Mouse (Mus musculus) limb, embryonic 14.5 days (tissue): ENCODE measurements around the gene Cdh1. TPM values are rescaled to one million over a fixed set of nuclear protein-coding genes. Genes with fewer than 3 reads are reported as not detected.

Experiments used
- ATAC-seq: fragments of 200-750 bp; cut with Nextera tagmentation; 2 replicates; pipeline ENCODE4 v1.8.0; 2017; ENCODE audit warnings: low read depth, moderate number of reproducible peaks, moderate TSS enrichment; ENCODE audit not compliant: low FRiP score
- DNase-seq: peaks from one replicate; pipeline ENCODE4 v3.0.0-alpha.2; 2015; ENCODE audit warnings: low spot score
- H3K27ac ChIP-seq: fragments of 300-500 bp; sonication (generic); replicated peaks from 2 replicates; pipeline ENCODE4 v1.5.1; 2014; ENCODE audit warnings: low read depth, mild to moderate bottlenecking, low read length, moderate library complexity, mixed read lengths
- H3K27me3 ChIP-seq: fragments of 300-500 bp; sonication (generic); 2 replicates; pipeline ENCODE4 v1.6.1; 2014; ENCODE audit warnings: low read length, mixed read lengths; ENCODE audit not compliant: control insufficient read depth, insufficient read depth
- H3K36me3 ChIP-seq: fragments of 300-500 bp; sonication (generic); 2 replicates; pipeline ENCODE4 v1.6.1; 2014; ENCODE audit warnings: mild to moderate bottlenecking, low read length, moderate library complexity, mixed read lengths; ENCODE audit not compliant: control insufficient read depth, insufficient read depth
- H3K4me1 ChIP-seq: fragments of 300-500 bp; sonication (generic); 2 replicates; pipeline ENCODE4 v1.6.1; 2014; ENCODE audit warnings: antibody characterized with exemption, low read length, mixed read lengths; ENCODE audit not compliant: control insufficient read depth, insufficient read depth
- H3K4me2 ChIP-seq: fragments of 300-500 bp; sonication (generic); replicated peaks from 2 replicates; pipeline ENCODE4 v1.6.1; 2014; ENCODE audit warnings: low read depth, mild to moderate bottlenecking, low read length, moderate library complexity; ENCODE audit not compliant: severe bottlenecking
- H3K4me3 ChIP-seq: fragments of 300-500 bp; sonication (generic); replicated peaks from 2 replicates; pipeline ENCODE4 v1.5.1; 2014; ENCODE audit warnings: low read length
- H3K9ac ChIP-seq: fragments of 300-500 bp; sonication (generic); 2 replicates; pipeline ENCODE4 v1.6.1; 2014; ENCODE audit warnings: mild to moderate bottlenecking, low read depth, low read length, moderate library complexity; ENCODE audit not compliant: severe bottlenecking
- H3K9me3 ChIP-seq: fragments of 300-500 bp; sonication (generic); 2 replicates; pipeline ENCODE4 v1.6.1; 2016; ENCODE audit warnings: low read length; ENCODE audit not compliant: control insufficient read depth
- POLR2A ChIP-seq: fragments of 200-500 bp; IDR thresholded peaks from 2 replicates; pipeline ENCODE4 v1.8.0; 2012; ENCODE audit warnings: inconsistent platforms, mild to moderate bottlenecking, moderate library complexity, borderline replicate concordance; ENCODE audit not compliant: insufficient read depth, insufficient read length; ENCODE audit errors: extremely low read depth
- WGBS: fragments of 180-500 bp; shearing (Covaris S2); extraction: QIAGEN DNeasy Blood & Tissue Kit; methylation state at CpG from one replicate; pipeline ENCODE4 v1.1.7; 2014; 5-methylcytosine and 5-hydroxymethylcytosine counted together
- polyA plus RNA-seq, 2 experiments: library from polyadenylated mRNA; depleted of rRNA in 1 of 2; stranded (reverse) in 1 of 2; unstranded in 1 of 2; fragments of >200 nt; fragmentation: Nextera tagmentation in 1 of 2; extraction: Ambion mirVana in 1 of 2; gene quantifications; 2 replicates each; pipeline versions ENCODE4 v1.2.1 to v1.2.3; 2012 to 2014

The Cdh1 gene
- polyA plus RNA-seq, 2 experiments, result 25.2 to 58.6 TPM

DNA sequence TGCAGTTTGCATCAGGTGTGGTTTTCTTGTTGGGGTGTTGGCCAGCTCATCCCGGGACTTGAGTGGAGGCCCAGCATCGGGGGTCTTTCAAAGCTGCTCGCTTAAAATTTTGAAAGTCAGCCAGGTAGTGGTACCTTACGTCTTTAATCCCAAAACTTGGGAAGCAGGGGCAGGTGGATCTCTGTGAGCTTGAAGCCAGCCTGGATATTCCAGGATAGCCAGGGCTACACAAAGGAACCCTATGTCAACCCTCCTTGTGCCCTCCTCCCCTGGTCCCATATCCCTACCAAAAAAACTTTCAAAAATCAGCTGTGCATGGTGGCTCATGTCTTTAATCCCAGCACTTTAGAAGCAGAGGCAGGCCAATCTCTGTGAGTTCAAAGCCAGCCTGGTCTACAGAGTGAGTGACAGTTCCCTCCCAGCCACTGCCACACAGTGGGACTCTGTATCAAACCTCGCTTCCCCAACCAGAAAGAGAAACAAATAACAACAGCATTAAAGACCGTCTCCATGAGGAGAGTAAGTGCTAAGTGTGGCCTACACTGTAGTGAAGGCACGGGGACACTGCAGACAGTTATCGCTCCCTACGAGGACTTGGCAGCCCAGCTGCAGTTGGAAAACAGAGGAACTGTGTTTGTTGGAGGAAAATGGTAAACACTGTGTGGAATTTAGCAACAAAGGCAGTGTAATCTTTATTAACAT is 101.2 kb downstream of the Cdh1 start:
- TF ChIP-seq POLR2A, result no peak
- no peaks in the 10 kb centered on the region for H3K4me1 ChIP-seq
- H3K27ac ChIP-seq, result peak overlapping the region; percentile 58
- peaks cover 12% of the 10 kb centered on the region for H3K36me3 ChIP-seq
- DNase-seq (no peak), ATAC-seq (peak; percentile 47; the same call in 1 of the 2 replicates)
- no peaks in the 10 kb centered on the region for H3K9me3 ChIP-seq
- WGBS, result 65% methylated on average over 9 of the region's 9 CpGs
- H3K9ac ChIP-seq, result no peak overlapping the region
- H3K4me2 ChIP-seq, result no peak overlapping the region
- H3K4me3 ChIP-seq, result no peak overlapping the region
- no peaks in the 10 kb centered on the region for H3K27me3 ChIP-seq

DNA sequence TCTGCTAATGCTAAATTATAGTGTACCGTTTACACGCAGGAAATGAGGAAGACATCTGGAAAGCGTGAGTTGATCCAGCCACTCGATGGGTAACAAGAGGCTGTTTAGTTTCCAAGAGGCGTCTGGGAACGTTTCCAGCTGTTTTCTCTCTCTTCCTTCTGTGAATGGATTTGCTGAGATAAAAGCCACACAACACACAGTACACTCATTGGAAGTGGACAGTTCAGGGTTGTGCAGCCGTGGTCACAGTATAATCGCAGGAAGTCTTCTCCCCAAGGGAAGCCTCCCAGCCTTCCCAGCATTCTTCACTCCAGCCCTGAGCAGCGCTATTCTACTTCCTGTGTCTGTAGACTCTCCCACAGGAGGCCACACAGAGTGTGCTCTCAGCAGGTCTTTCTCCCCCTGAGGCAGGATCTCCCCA is 101.8 kb downstream of the Cdh1 start:
- DNase-seq (peak; percentile 80), ATAC-seq (peak; percentile 80)
- Histone ChIP-seq H3K36me3 (peaks cover 8% of the 10 kb centered on the region; the same call in 1 of the 2 replicates), H3K9ac (no peak overlapping the region), H3K4me1 (no peaks in the 10 kb centered on the region), H3K9me3 (no peaks in the 10 kb centered on the region), H3K27me3 (no peaks in the 10 kb centered on the region), H3K27ac (peak overlapping the region; percentile 58), H3K4me3 (no peak overlapping the region), H3K4me2 (no peak overlapping the region)
- no peak for TF ChIP-seq POLR2A
- WGBS, result 21% methylated on average over 9 of the region's 9 CpGs

DNA sequence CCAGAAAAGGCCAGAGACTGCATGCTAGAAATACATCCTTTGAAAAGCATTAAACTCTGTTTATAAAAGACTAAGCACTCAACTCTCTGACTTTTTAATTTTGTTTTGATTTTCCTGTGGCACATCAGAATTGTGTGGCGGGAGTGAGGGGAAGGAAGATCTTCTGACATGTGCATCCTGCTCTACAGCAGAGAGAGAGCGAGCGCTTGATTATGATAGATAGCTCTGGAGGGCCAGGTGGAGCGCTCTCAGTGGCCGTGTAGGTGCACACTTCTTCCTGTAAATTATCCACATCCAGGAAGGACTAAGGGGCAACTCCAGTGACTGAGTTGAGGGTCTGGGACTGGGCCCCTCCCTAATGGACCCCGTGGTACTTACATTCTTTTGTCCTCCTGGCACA is 103.0 kb downstream of the Cdh1 start:
- H3K4me2 ChIP-seq, result no peak overlapping the region
- no peak overlapping the region for H3K4me3 ChIP-seq
- H3K27me3 ChIP-seq, result no peaks in the 10 kb centered on the region
- DNase-seq, result no peak
- WGBS, result 82% methylated on average over 6 of the region's 6 CpGs
- no peaks in the 10 kb centered on the region for H3K9me3 ChIP-seq
- H3K36me3 ChIP-seq, result no peaks in the 10 kb centered on the region; the same call in 1 of the 2 replicates
- no peak for ATAC-seq
- H3K27ac ChIP-seq, result no peak overlapping the region
- TF ChIP-seq POLR2A, result no peak
- H3K4me1 ChIP-seq, result no peaks in the 10 kb centered on the region
- no peak overlapping the region for H3K9ac ChIP-seq

DNA sequence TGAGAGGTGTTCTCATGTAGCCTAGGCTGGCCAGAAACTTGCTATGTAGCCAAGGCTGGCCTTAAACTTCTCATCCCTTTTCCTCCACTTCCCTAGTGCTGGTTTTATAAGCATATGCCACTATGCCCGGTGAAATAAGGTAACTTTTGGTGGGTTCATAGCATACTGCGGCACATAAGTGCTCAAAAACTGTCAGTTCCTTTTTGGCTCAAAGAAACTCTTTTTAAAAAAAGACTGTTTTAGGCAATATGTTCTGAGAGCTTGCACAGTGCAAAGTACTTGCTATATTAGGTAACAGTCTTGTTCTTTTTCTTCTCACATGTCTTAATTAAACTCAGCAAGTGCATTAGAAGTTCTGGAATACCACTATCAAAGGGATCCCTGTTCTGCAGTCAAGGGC is 106.9 kb downstream of the Cdh1 start:
- TF ChIP-seq POLR2A, result no peak
- Histone ChIP-seq H3K4me3 (no peak overlapping the region), H3K4me1 (no peaks in the 10 kb centered on the region), H3K36me3 (peaks cover 3% of the 10 kb centered on the region), H3K27ac (no peak overlapping the region), H3K4me2 (no peak overlapping the region), H3K27me3 (no peaks in the 10 kb centered on the region), H3K9me3 (no peaks in the 10 kb centered on the region), H3K9ac (no peak overlapping the region)
- ATAC-seq (no peak), DNase-seq (no peak)
- WGBS, result 86% methylated on average over 2 of the region's 2 CpGs

DNA sequence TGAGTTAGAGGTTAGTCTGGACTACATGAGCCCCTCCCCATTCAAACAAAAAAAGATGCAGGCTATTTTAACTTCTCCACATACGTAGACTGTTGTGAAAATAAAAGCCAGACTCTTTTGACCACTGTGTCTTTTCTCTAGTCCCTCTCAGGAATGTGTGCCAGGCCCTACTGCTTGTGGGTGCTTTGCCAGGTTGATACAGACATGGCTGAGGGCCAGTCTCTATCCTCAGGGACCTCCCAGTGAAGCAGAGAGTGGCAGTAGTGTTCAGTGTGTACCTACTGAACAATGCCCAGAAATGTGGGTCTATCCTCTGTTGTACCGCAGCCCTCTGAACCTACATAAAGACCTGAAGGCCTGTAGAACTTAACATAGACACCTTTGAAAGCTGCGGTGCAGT is 109.3 kb downstream of the Cdh1 start:
- H3K4me3 ChIP-seq, result no peak overlapping the region
- ATAC-seq (no peak), DNase-seq (no peak)
- no peaks in the 10 kb centered on the region for H3K9me3 ChIP-seq
- no peak for TF ChIP-seq POLR2A
- H3K36me3 ChIP-seq, result peaks cover 3% of the 10 kb centered on the region
- no peak overlapping the region for H3K9ac ChIP-seq
- H3K27me3 ChIP-seq, result no peaks in the 10 kb centered on the region
- WGBS, result 88% methylated on average over 3 of the region's 3 CpGs
- no peak overlapping the region for H3K27ac ChIP-seq
- H3K4me1 ChIP-seq, result no peaks in the 10 kb centered on the region
- no peak overlapping the region for H3K4me2 ChIP-seq
